Mouse (Mus musculus): ENCODE data around the gene Ctc1. TPM values are rescaled to one million over a fixed set of nuclear protein-coding genes. Genes with fewer than 3 reads are reported as not detected.
"Not testable (repeated sequence)": the region's sequence is repeated elsewhere in the genome, so short reads cannot be mapped to it uniquely, and the experiment has no call there.

The Ctc1 gene
- polyA plus RNA-seq, 1 experiment from 2014 or later, result 63.2 TPM

- ATAC-seq (replicated peaks; ENCODE audit: insufficient number of reproducible peaks, low FRiP score, low TSS enrichment, low read depth) (no peak), DNase-seq (ENCODE audit: low spot score) (no peak)
- WGBS, result 95% methylated on average over 3 of the region's 3 CpGs
- no peaks in the 10 kb centered on the region for H3K9me3 ChIP-seq (replicated peaks; ENCODE audit: control insufficient read depth, low read length)
- no peak overlapping the region for H3K4me2 ChIP-seq (ENCODE audit: low read depth, low read length)
- H3K27ac ChIP-seq (replicated peaks; ENCODE audit: low read depth, low read length), result no peak overlapping the region
- no peaks in the 10 kb centered on the region for H3K27me3 ChIP-seq (ENCODE audit: control insufficient read depth, insufficient read depth, low read length)
- no peaks in the 10 kb centered on the region for H3K4me1 ChIP-seq (ENCODE audit: control insufficient read depth, insufficient read depth, low read length)
- H3K36me3 ChIP-seq (replicated peaks; ENCODE audit: control insufficient read depth, insufficient read depth, low read depth, low read length), result peaks cover 25% of the 10 kb centered on the region
- H3K9ac ChIP-seq (replicated peaks; ENCODE audit: low read length), result no peak overlapping the region
- H3K4me3 ChIP-seq (ENCODE audit: low read depth, low read length), result no peak overlapping the region
Measured at GRCm38 (mm10) chr11:68994377-68994776, 21.3 kb upstream of the Ctc1 start.

GRCm38 (mm10) chr11:68997080-68997479 lies 18.6 kb upstream of the Ctc1 start:
- Histone ChIP-seq H3K36me3 (replicated peaks; ENCODE audit: control insufficient read depth, insufficient read depth, low read depth, low read length) (peaks cover 25% of the 10 kb centered on the region), H3K4me3 (ENCODE audit: low read depth, low read length) (no peak overlapping the region)

GRCm38 (mm10) chr11:69002782-69003181 lies 12.9 kb upstream of the Ctc1 start:
- not testable (repeated sequence) for H3K9me3 ChIP-seq (replicated peaks; ENCODE audit: control insufficient read depth, low read length); DNase-seq (ENCODE audit: low spot score); H3K9ac ChIP-seq (replicated peaks; ENCODE audit: low read length); H3K4me1 ChIP-seq (ENCODE audit: control insufficient read depth, insufficient read depth, low read length); ATAC-seq (replicated peaks; ENCODE audit: insufficient number of reproducible peaks, low FRiP score, low TSS enrichment, low read depth); H3K4me2 ChIP-seq (ENCODE audit: low read depth, low read length); H3K4me3 ChIP-seq (ENCODE audit: low read depth, low read length); H3K27ac ChIP-seq (replicated peaks; ENCODE audit: low read depth, low read length); H3K36me3 ChIP-seq (replicated peaks; ENCODE audit: control insufficient read depth, insufficient read depth, low read depth, low read length); H3K27me3 ChIP-seq (ENCODE audit: control insufficient read depth, insufficient read depth, low read length)
- 89% methylated on average over 4 of the region's 4 CpGs for WGBS

More at GRCm38 (mm10) chr11:68997080-68997479, 18.6 kb upstream of the Ctc1 start:
- ATAC-seq (replicated peaks; ENCODE audit: insufficient number of reproducible peaks, low FRiP score, low TSS enrichment, low read depth) (no peak), DNase-seq (ENCODE audit: low spot score) (no peak)
- Histone ChIP-seq H3K27ac (replicated peaks; ENCODE audit: low read depth, low read length) (no peak overlapping the region), H3K27me3 (ENCODE audit: control insufficient read depth, insufficient read depth, low read length) (no peaks in the 10 kb centered on the region), H3K4me2 (ENCODE audit: low read depth, low read length) (no peak overlapping the region), H3K9me3 (replicated peaks; ENCODE audit: control insufficient read depth, low read length) (no peaks in the 10 kb centered on the region), H3K4me1 (ENCODE audit: control insufficient read depth, insufficient read depth, low read length) (no peaks in the 10 kb centered on the region), H3K9ac (replicated peaks; ENCODE audit: low read length) (no peak overlapping the region)
- WGBS, result 88% methylated on average over 4 of the region's 4 CpGs

- DNase-seq (ENCODE audit: low spot score) (no peak), ATAC-seq (replicated peaks; ENCODE audit: insufficient number of reproducible peaks, low FRiP score, low TSS enrichment, low read depth) (no peak)
- H3K27me3 ChIP-seq (ENCODE audit: control insufficient read depth, insufficient read depth, low read length), result no peaks in the 10 kb centered on the region
- H3K9ac ChIP-seq (replicated peaks; ENCODE audit: low read length), result no peak overlapping the region
- peaks cover 9% of the 10 kb centered on the region for H3K36me3 ChIP-seq (replicated peaks; ENCODE audit: control insufficient read depth, insufficient read depth, low read depth, low read length)
- no peaks in the 10 kb centered on the region for H3K4me1 ChIP-seq (ENCODE audit: control insufficient read depth, insufficient read depth, low read length)
- H3K27ac ChIP-seq (replicated peaks; ENCODE audit: low read depth, low read length), result no peak overlapping the region
- H3K4me2 ChIP-seq (ENCODE audit: low read depth, low read length), result no peak overlapping the region
- no peaks in the 10 kb centered on the region for H3K9me3 ChIP-seq (replicated peaks; ENCODE audit: control insufficient read depth, low read length)
- WGBS, result 59% methylated on average over 4 of the region's 4 CpGs
- no peak overlapping the region for H3K4me3 ChIP-seq (ENCODE audit: low read depth, low read length)
Measured at GRCm38 (mm10) chr11:69003592-69003991, 12.1 kb upstream of the Ctc1 start.

GRCm38 (mm10) chr11:69005193-69005592 lies 10.5 kb upstream of the Ctc1 start:
- H3K27me3 ChIP-seq (ENCODE audit: control insufficient read depth, insufficient read depth, low read length), result no peaks in the 10 kb centered on the region
- no peak overlapping the region for H3K4me2 ChIP-seq (ENCODE audit: low read depth, low read length)
- ATAC-seq (replicated peaks; ENCODE audit: insufficient number of reproducible peaks, low FRiP score, low TSS enrichment, low read depth) (no peak), DNase-seq (ENCODE audit: low spot score) (no peak)
- H3K4me1 ChIP-seq (ENCODE audit: control insufficient read depth, insufficient read depth, low read length), result no peaks in the 10 kb centered on the region
- H3K9ac ChIP-seq (replicated peaks; ENCODE audit: low read length), result no peak overlapping the region
- H3K9me3 ChIP-seq (replicated peaks; ENCODE audit: control insufficient read depth, low read length), result no peaks in the 10 kb centered on the region
- 94% methylated on average over 7 of the region's 7 CpGs for WGBS
- H3K27ac ChIP-seq (replicated peaks; ENCODE audit: low read depth, low read length), result no peak overlapping the region
- H3K4me3 ChIP-seq (ENCODE audit: low read depth, low read length), result no peak overlapping the region
- H3K36me3 ChIP-seq (replicated peaks; ENCODE audit: control insufficient read depth, insufficient read depth, low read depth, low read length), result peaks cover 5% of the 10 kb centered on the region

GRCm38 (mm10) chr11:69006575-69006974 lies 9.1 kb upstream of the Ctc1 start:
- H3K36me3 ChIP-seq (replicated peaks; ENCODE audit: control insufficient read depth, insufficient read depth, low read depth, low read length); H3K9ac ChIP-seq (replicated peaks; ENCODE audit: low read length); H3K4me2 ChIP-seq (ENCODE audit: low read depth, low read length); ATAC-seq (replicated peaks; ENCODE audit: insufficient number of reproducible peaks, low FRiP score, low TSS enrichment, low read depth); H3K27me3 ChIP-seq (ENCODE audit: control insufficient read depth, insufficient read depth, low read length); DNase-seq (ENCODE audit: low spot score); H3K9me3 ChIP-seq (replicated peaks; ENCODE audit: control insufficient read depth, low read length); H3K27ac ChIP-seq (replicated peaks; ENCODE audit: low read depth, low read length); H3K4me3 ChIP-seq (ENCODE audit: low read depth, low read length); H3K4me1 ChIP-seq (ENCODE audit: control insufficient read depth, insufficient read depth, low read length): not testable (repeated sequence)

GRCm38 (mm10) chr11:69008182-69009121 lies 7.3 kb upstream of the Ctc1 start, which contains the start of gene Pfas:
Pfas (minus strand) TSS chr11:69008460.
- Histone ChIP-seq H3K36me3 (replicated peaks; ENCODE audit: control insufficient read depth, insufficient read depth, low read depth, low read length) (no peaks in the 10 kb centered on the region), H3K4me2 (ENCODE audit: low read depth, low read length) (peak within 1 kb of the TSS; percentile 57), H3K4me3 (ENCODE audit: low read depth, low read length) (peak within 1 kb of the TSS; percentile 71), H3K4me1 (ENCODE audit: control insufficient read depth, insufficient read depth, low read length) (no peaks in the 10 kb centered on the region; the same call in 1 of the 2 replicates), H3K27ac (replicated peaks; ENCODE audit: low read depth, low read length) (no peak within 1 kb of the TSS), H3K9ac (replicated peaks; ENCODE audit: low read length) (peak within 1 kb of the TSS; percentile 75), H3K27me3 (ENCODE audit: control insufficient read depth, insufficient read depth, low read length) (no peaks in the 10 kb centered on the region), H3K9me3 (replicated peaks; ENCODE audit: control insufficient read depth, low read length) (no peaks in the 10 kb centered on the region)
- peak; percentile 87 for ATAC-seq (replicated peaks; ENCODE audit: insufficient number of reproducible peaks, low FRiP score, low TSS enrichment, low read depth)
- peak; percentile 98 for DNase-seq (ENCODE audit: low spot score)
- WGBS, result 9% methylated on average over 38 of the region's 38 CpGs

- H3K27ac ChIP-seq (replicated peaks; ENCODE audit: low read depth, low read length), result no peak overlapping the region
- DNase-seq (ENCODE audit: low spot score), result no peak
- H3K9ac ChIP-seq (replicated peaks; ENCODE audit: low read length), result no peak overlapping the region
- WGBS, result 91% methylated on average over 1 of the region's 1 CpGs
- no peaks in the 10 kb centered on the region for H3K27me3 ChIP-seq (ENCODE audit: control insufficient read depth, insufficient read depth, low read length)
- no peak overlapping the region for H3K4me3 ChIP-seq (ENCODE audit: low read depth, low read length)
- no peaks in the 10 kb centered on the region for H3K9me3 ChIP-seq (replicated peaks; ENCODE audit: control insufficient read depth, low read length)
- H3K4me1 ChIP-seq (ENCODE audit: control insufficient read depth, insufficient read depth, low read length), result no peaks in the 10 kb centered on the region; the same call in 1 of the 2 replicates
- H3K4me2 ChIP-seq (ENCODE audit: low read depth, low read length), result no peak overlapping the region
- no peak for ATAC-seq (replicated peaks; ENCODE audit: insufficient number of reproducible peaks, low FRiP score, low TSS enrichment, low read depth)
- no peaks in the 10 kb centered on the region for H3K36me3 ChIP-seq (replicated peaks; ENCODE audit: control insufficient read depth, insufficient read depth, low read depth, low read length)
Measured at GRCm38 (mm10) chr11:69009508-69009907, 6.2 kb upstream of the Ctc1 start.

Measured in embryonic facial prominence, embryonic 11.5 days (tissue).